Mouse (Mus musculus) neural tube, embryonic 13.5 days (tissue): ENCODE data around the gene Tenm4. TPM values are rescaled to one million over a fixed set of nuclear protein-coding genes. Genes with fewer than 3 reads are reported as not detected.
A peak's percentile ranks its signal among the peaks of the same experiment; 100 is the strongest.

Source experiments
- microRNA counts: library from miRNA; unstranded; fragments of <30 nt; microRNA quantifications from one replicate; lab custom pipeline; 2016
- microRNA-seq: library from miRNA; unstranded; fragments of <30 nt; microRNA quantifications from one replicate; pipeline ENCODE4, GENCODE M21; 2016
- polyA plus RNA-seq: library from polyadenylated mRNA; unstranded; fragments of >200 nt; fragmentation: Nextera tagmentation; extraction: Ambion mirVana; gene quantifications from 2 replicates; pipeline ENCODE4 v1.2.1, GENCODE M21; 2015

Gene Tenm4
- polyA plus RNA-seq, 1 experiment from 2014 or later, result 36.8 TPM

MicroRNAs within 50 kb of the gene (microRNA counts, 519-probe panel; counts per million panel counts)
- 2,870 counts per million, percentile 31 among the panel's probes with 10 or more counts for microRNA mmu-miR-708 (lab: Ali Mortazavi, UCI)

Small RNAs within 50 kb of the gene (microRNA-seq; reads per million reads assigned to microRNA genes)
- gene Mir6394 (not detected), gene Mir708 (1,447 reads per million, percentile 83 among the genes with 10 or more reads in this experiment)
